Mouse (Mus musculus): ENCODE results near the gene Map2.

Map2 gene

DNA sequence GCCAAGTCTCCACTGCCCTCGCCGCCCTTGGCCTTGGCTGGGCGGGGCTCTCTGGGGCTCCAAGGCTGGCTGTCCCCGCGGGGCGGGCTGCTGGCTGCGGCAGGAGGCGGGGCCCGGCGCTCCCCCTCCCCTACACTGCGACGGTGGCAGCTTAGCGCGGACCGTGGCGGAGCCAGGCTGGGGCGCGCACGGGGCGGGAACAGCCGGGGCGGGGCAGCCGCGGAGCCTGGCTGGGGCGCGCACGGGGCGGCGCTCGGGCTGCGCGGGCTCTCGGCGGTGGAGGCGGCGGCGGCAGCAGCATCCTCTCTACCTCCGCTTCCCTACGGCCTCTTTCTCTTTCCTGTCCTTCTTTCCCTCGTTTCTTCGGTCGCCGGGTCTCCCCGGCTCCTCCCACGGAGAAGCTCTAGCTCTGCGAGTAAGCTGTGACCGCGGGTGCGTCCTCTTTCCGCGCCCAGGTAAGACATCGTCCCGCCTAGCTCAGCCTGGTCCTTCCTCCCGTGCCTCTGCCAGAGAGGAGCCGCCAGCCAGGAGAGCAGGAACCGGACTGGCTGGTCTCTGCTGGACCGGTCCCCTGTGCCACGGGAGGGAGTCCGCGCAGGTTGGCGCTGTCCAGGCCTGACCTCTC lies at the start of gene Map2:
Map2 (plus strand) TSS at position 233 of the 625 bp plus-strand sequence.
- DNase-seq (ENCODE audit: low spot score): peak; percentile 85

GRCm38 (mm10) chr1:66133014-66133413 lies 42.1 kb upstream of the Map2 start:
- no peak for DNase-seq (ENCODE audit: low spot score)

GRCm38 (mm10) chr1:66135324-66135723 lies 39.7 kb upstream of the Map2 start:
- no peak for DNase-seq (ENCODE audit: low spot score)

GRCm38 (mm10) chr1:66140686-66141085 lies 34.4 kb upstream of the Map2 start:
- no peak for DNase-seq (ENCODE audit: low spot score)

DNA sequence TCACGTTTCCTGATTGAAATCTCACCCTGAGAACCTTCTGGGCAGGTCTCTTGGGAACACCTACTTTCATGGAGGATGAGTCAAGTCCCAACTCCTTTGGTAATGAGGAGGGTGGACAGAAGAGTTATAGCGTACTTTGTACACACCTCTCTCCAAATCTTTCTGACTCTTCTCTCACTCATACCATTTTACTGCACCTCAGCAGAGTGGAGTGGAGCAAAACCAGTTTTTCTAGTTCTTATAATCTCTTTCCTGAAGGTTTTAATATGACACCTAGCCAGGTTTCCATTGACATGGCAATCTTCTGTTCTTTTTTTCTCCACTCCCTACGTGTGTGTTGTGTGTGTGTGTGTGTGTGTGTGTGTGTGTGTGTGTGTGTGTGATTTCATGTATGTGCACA lies 29.9 kb upstream of the Map2 start:
- DNase-seq (ENCODE audit: low spot score): no peak

DNA sequence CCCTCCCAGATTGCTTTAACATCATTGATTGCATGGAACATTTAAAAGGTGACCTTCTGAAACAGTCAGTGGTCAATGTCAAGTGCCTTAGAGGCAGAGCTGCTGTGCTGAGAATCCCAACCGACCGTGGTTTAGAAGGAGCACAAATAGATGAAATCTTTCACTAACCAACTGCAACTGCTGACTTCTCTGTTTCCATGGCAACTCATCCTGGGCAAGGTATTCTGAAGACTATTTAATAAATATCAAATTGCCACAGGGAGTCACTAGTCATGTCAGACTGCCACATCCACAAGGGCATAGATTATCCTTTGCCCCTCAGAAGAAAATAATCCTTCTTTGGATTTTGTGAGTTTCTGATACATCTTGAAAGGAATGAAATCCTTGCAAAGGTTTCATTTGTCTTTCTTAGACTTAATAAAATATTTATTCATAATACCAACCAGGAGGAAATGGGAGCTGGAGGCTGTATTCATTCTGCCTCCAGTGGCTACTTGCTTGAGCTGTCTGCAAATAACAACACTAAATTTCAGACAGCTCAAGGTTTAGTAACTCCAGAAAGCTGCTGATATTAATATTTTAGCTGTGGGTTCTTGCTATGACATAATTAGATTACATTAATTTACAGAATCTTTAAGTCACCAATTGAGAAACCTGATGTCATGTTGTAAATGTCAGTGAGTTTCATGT lies 26.1 kb upstream of the Map2 start:
- no peak for DNase-seq (ENCODE audit: low spot score)

DNA sequence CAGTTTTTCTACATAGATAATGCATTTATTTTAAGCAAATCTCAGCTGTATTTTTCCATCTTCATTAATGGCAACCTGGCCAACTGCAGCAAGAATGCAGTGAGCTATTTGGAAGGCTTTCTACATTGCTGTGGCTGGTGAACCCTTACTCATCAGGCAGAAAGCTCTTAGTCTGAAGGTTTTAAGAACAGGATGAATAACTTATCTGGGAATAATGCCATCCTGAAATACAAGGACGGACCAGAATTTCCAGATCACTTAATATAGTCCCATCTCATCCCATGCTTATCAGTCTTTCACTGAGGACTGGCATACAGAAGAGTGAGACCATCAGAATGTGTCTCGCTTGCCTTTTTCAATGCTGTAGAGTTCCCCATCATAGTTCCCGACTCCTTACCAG lies 24.3 kb upstream of the Map2 start:
- DNase-seq (ENCODE audit: low spot score): no peak

GRCm38 (mm10) chr1:66157135-66157534 lies 17.9 kb upstream of the Map2 start:
- DNase-seq (ENCODE audit: low spot score): no peak

GRCm38 (mm10) chr1:66157589-66157988 lies 17.5 kb upstream of the Map2 start:
- no peak for DNase-seq (ENCODE audit: low spot score)

GRCm38 (mm10) chr1:66164648-66165047 lies 10.4 kb upstream of the Map2 start:
- no peak for DNase-seq (ENCODE audit: low spot score)

DNA sequence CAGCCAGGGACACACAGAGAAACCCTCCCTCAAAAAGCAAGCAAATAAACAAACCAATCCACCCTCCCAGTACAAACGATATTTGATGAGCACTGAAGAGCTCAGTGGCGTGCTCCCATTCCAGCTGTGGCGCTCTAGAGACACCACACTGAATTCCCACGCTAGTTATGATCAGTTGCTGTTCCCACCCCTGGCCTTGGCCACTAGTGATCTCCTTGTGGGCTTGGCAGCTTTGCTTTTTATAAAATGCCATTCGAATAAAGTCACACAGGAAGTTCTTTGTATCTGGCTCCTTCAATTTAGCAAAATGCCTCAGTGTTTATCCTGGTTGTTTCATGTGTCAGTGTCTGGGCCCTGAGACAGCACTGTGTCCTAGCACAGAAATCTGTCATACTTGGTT lies 6.4 kb upstream of the Map2 start:
- no peak for DNase-seq (ENCODE audit: low spot score)

DNA sequence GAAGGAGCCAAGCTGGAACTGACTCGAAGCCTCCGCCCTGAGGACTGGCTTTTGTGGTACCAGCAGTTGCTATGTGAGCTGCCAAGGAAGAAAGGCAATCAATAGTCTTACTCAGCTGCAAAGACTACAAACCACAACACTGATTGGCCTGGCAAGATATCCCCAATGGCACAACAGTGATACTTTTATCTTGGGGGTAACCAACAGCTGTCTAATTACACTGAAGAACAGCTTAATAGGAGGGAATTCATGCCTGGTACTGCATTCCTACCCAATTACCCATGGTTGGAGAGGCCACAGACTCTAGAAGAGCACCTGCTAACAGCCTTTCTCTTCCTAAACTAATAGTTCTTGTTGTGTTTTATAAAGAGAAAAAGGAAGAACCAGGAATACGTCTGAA lies 2.9 kb upstream of the Map2 start:
- DNase-seq (ENCODE audit: low spot score): no peak

- no peak for DNase-seq (ENCODE audit: low spot score)
Observed at GRCm38 (mm10) chr1:66173630-66174029, 1.4 kb upstream of the Map2 start.

- DNase-seq (ENCODE audit: low spot score): peak; percentile 11
Observed at GRCm38 (mm10) chr1:66176012-66176837, 1.2 kb downstream of the Map2 start.

DNA sequence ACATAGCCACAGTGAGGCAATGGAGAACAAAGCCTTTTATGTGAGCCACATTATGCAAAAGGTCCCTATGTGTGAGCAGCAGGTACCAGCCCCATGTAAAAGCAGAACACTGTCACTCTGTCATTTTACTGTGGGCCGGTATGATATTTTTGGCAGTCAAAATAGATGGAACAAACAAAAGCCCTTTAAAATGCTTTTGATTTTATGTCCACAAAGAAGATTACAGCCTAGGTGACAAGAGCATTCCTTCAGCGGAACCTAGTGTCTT lies 1.7 kb downstream of the Map2 start:
- no peak for DNase-seq (ENCODE audit: low spot score)

- no peak for DNase-seq (ENCODE audit: low spot score)
Observed at GRCm38 (mm10) chr1:66177489-66178170, 2.6 kb downstream of the Map2 start.

DNA sequence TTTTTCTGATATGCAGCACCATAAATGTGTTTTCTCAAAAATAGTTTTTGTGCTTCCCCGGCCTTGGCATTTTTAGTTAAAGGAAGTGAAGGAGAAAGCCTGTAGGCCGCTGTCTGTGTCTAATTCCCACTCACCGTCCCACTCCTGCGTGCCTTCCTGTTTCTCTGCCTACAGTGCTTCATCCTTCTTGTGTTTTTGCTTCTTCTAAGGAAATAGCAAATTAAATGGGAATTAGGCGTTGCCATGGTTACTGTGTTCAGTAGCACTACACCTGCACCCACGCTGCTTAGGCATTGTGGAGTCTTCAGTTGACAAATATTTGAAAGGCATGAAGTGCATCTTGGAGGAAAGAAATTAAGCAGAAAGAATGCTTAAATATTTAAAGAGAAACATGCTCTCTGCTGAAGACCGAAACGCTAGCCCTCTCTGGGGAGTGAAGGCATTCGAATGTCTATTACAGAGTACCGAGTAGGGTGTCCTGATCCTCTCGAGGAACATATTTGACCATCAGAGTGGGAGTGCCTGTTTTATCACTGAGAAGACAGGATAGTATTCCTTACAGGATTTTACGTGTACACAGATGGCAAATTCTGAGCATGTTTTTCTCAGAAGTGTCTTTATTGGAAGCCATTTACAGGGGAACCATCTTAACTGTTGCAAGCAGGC lies 12.1 kb downstream of the Map2 start:
- peak; percentile 21 for DNase-seq (ENCODE audit: low spot score)

DNA sequence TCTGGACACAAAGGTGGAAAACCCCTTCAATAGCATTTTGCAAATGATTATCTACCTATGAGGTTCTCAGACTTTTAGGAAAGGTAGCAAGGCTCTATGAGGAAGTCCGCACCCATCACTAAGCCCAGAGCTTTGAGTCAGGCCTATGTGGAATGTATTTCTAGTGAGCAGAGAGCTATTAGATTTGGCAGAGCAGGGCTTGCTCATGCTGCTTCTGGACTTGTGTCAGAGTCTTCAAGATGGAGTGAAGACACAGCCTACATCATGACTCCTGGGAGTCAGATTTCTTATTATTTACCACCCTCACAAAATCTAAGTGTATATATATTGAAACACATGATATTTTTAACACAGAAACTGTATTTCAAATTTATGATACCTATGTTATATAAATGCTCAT lies 17.3 kb downstream of the Map2 start:
- DNase-seq (ENCODE audit: low spot score): no peak

DNA sequence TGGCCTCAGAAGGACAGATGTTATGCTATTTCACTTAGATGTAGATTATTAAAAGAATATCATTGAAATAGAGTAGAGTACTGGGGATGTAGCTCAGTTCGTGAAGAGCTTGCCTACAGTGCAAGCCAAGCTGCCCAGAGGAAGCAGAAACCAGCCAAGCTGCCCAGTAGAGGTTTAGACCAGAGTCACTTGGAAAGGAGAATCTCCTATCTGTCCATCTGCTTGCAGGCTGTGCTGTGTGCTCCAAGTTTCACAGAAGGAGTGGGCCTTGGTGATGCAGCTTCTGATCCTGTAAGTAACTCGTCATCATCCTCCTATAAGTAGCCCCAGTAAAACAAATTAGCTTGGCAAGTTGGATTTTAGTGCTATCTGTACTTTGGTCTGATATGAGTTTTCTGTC lies 17.8 kb downstream of the Map2 start:
- no peak for DNase-seq (ENCODE audit: low spot score)

DNA sequence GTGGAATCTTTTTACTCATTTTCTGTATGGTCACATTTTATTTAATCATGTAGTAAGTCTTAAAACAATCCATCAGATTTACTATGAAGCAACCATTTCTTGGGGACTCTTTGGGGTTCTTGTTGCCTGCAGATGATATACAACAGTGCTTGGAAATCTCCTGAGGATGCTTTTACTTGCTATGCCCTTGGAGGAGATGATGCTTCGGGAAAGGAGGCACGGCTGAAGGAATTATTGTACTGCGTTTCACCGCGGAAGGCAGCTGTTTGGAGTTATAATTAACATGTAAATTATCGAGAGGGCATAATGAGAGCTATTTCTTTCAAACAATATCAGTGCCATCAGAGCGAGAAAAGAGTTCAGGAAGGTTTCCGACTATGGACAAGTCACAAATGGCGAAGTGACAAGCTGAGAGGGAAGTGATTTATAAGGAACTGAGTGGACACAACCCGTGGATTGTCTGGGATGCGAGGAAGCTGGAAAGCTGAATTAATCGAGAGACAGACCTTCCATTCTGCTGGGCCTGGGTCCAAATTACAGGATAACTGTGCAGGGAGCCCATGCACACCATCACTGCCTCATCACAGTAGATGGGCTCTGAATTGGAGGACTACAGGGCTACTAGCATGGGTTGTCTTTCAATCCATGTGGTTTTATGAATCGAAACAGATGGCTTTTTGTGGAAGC lies 20.1 kb downstream of the Map2 start:
- no peak for DNase-seq (ENCODE audit: low spot score)

- no peak for DNase-seq (ENCODE audit: low spot score)
Observed at GRCm38 (mm10) chr1:66196240-66196639, 21.2 kb downstream of the Map2 start.

DNA sequence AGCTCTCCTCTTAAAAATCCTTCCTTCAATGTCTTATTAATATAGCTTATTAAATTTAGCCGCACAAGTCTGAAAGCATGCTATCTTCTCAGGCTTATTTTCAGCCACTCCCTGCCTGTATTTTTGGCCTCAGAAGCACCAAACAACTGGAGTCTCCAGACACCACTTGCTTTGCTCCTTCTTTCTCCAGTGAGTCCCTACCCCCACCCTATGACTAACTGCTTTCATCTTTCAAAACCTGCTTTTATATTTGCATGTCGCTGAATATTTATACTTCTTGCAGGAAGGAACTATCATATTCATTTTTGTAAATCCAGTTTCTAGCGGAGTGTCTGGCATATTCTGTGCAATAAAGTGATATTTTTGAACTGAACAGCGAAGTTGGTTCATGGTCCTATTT lies 21.6 kb downstream of the Map2 start:
- DNase-seq (ENCODE audit: low spot score): no peak

Measured in embryo, embryonic 10 days (tissue).